Mouse (Mus musculus) ES-Bruce4 (cell line): ENCODE data around the gene Rfx8. TPM values are rescaled to one million over a fixed set of nuclear protein-coding genes. Genes with fewer than 3 reads are reported as not detected.

ENCODE experiments used
- H3K27ac ChIP-seq: 2 replicates; pipeline ENCODE4 v1.5.1; 2012; ENCODE audit warnings: low read length, inconsistent platforms; ENCODE audit not compliant: insufficient read depth
- H3K27me3 ChIP-seq: 2 replicates; pipeline ENCODE4 v1.6.1; 2012; ENCODE audit warnings: mild to moderate bottlenecking, low read length, inconsistent platforms; ENCODE audit not compliant: control insufficient read depth, poor library complexity, insufficient read depth, severe bottlenecking
- H3K36me3 ChIP-seq: 2 replicates; pipeline ENCODE4 v1.6.1; 2012; ENCODE audit warnings: inconsistent platforms, mild to moderate bottlenecking, low read length, moderate library complexity; ENCODE audit not compliant: control insufficient read depth, poor library complexity, insufficient read depth, severe bottlenecking
- H3K4me1 ChIP-seq: one replicate; pipeline ENCODE4 v1.8.1; 2011; ENCODE audit warnings: low read length; ENCODE audit not compliant: control insufficient read depth, insufficient read depth
- H3K4me3 ChIP-seq: 2 replicates; pipeline ENCODE4 v1.5.1; 2011; ENCODE audit warnings: low read depth, mild to moderate bottlenecking, low read length
- H3K9ac ChIP-seq: 2 replicates; pipeline ENCODE4 v1.6.1; 2012; ENCODE audit warnings: low read depth, mild to moderate bottlenecking, inconsistent platforms; ENCODE audit not compliant: poor library complexity, severe bottlenecking
- H3K9me3 ChIP-seq: replicated peaks from 2 replicates; pipeline ENCODE4 v1.6.1; 2012; ENCODE audit warnings: mild to moderate bottlenecking, low read length, inconsistent platforms; ENCODE audit not compliant: control insufficient read depth, poor library complexity, insufficient read depth, severe bottlenecking
- CTCF ChIP-seq: IDR thresholded peaks from one replicate; pipeline ENCODE4 v1.8.1; 2011; ENCODE audit warnings: low read depth, low read length
- EP300 ChIP-seq: IDR thresholded peaks from 2 replicates; pipeline ENCODE4 v1.6.1; 2011; ENCODE audit warnings: low read depth, low read length; ENCODE audit not compliant: insufficient read depth
- POLR2A ChIP-seq: IDR thresholded peaks from one replicate; pipeline ENCODE4 v1.8.1; 2011; ENCODE audit warnings: low read length; ENCODE audit not compliant: insufficient read depth
- polyA plus RNA-seq: library from polyadenylated mRNA; stranded (reverse); fragments of >200 nt; gene quantifications from 2 replicates; pipeline ENCODE4 v1.2.4, GENCODE M21; 2011; ENCODE audit warnings: low read depth; ENCODE audit not compliant: missing spikeins, insufficient read depth, insufficient read length

Rfx8 gene
- polyA plus RNA-seq, 1 experiment: not detected

DNA sequence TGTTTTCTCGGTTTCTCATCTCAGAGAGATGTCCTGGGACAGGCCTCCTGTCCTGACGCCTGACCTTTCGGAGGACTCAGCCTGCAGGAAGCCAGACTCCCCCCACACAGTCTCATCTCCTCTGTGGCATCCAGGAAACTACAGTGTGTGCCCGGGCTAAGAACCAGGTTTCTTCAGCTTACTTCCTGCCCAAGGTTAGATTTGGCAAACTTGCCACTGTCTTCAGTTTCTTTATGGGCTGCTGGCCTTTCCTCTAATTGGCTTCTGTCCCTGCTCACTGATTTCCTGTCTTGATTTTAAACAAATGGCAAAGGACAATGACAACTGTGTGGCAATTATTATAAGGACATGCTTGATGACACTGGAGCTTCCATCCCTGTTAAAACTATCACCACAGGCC lies 10.2 kb downstream of the Rfx8 start:
- Histone ChIP-seq H3K27ac (no peak overlapping the region), H3K9me3 (no peaks in the 10 kb centered on the region), H3K4me1 (no peaks in the 10 kb centered on the region), H3K36me3 (no peaks in the 10 kb centered on the region), H3K27me3 (no peaks in the 10 kb centered on the region), H3K9ac (no peak overlapping the region), H3K4me3 (no peak overlapping the region)
- TF ChIP-seq POLR2A (no peak), EP300 (no peak), CTCF (no peak)

DNA sequence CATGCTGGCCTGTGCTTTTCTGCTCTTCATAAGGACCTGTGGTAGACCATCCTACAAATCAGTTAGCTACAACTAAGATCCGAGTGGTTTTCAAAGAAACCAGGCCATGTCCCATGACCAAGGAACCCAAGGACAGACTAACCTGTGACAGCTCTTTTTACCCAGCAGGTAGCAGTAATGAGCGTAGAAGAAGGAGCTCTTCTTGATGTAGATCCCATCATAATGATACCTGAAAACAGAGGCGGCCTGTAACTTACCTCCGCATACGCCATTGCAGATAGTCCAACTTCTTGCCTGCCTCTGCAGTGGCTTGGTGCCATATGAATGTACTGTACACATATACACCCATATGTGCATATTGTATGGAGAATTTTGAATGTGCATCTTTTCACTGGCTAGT lies 10.8 kb downstream of the Rfx8 start:
- Histone ChIP-seq H3K4me1 (no peaks in the 10 kb centered on the region), H3K27me3 (no peaks in the 10 kb centered on the region), H3K4me3 (no peak overlapping the region), H3K9ac (no peak overlapping the region), H3K27ac (no peak overlapping the region), H3K36me3 (no peaks in the 10 kb centered on the region), H3K9me3 (no peaks in the 10 kb centered on the region)
- TF ChIP-seq POLR2A: no peak
- TF ChIP-seq EP300: no peak
- no peak for TF ChIP-seq CTCF

DNA sequence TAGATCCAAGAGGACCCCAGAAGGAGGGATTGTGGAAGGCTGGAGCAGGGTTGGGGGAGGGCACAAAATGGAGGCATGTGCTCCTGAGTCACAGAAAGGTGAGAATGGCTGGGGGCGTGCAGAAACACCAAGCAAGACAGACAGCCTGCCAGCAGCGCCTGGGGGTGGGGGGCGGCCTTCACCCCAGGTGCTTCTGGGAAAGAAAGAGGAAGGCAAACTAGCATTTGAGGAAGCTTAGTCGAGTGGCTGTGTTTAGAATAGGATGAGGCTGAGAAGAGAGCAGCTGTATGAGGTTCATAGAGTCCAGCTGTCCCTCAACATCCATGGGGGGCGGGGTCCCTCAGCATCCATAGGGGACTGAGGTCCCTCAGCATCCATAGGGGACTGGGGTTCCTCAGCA lies 12.0 kb downstream of the Rfx8 start:
- Histone ChIP-seq H3K27me3 (no peaks in the 10 kb centered on the region), H3K27ac (no peak overlapping the region), H3K4me3 (no peak overlapping the region), H3K36me3 (no peaks in the 10 kb centered on the region), H3K9ac (no peak overlapping the region), H3K4me1 (no peaks in the 10 kb centered on the region), H3K9me3 (no peaks in the 10 kb centered on the region)
- TF ChIP-seq POLR2A (no peak), CTCF (no peak), EP300 (no peak)

DNA sequence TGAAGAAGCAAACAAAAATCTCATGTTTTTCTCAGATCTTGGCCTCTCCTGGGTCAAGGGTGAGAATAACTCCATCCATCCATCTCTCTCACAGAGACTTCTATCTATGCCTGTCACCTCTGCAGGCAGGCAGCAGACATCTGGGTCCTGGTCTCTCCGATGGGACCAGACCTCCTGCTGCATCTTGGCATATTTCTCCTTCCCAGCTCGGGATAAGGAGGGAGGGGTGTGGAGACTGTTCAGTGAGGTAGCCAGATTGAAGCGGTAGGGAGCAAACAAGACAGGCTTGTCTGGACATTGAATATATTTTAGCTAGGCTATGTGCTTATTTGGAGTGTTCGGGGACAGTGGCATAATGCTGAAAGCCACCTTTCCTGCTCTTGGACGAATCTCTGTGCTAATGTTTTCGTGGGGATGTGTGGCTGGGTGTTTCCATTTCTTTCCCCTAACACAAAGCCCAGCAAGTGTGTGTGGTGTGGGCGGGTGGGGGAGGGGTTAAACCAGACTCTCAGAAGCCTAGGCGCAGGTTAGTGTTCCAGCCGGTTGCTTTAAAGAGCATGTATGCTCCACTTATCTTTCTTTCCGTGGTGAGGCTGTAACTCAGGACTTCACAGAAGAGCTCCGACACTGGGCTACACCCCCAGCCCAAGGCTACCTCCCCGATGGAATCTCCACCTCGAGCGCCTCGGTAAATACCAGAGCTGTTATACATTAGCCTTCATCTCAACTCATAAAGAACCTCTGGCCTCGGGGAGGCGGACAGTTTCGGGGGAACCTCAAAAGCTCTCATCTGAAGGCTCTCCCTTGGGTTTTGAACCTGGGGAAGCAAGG lies 18.4 kb downstream of the Rfx8 start:
- no peak overlapping the region for H3K4me3 ChIP-seq
- no peaks in the 10 kb centered on the region for H3K9me3 ChIP-seq
- TF ChIP-seq EP300: no peak
- no peak for TF ChIP-seq CTCF
- TF ChIP-seq POLR2A: no peak
- no peak overlapping the region for H3K9ac ChIP-seq
- no peak overlapping the region for H3K27ac ChIP-seq
- peaks cover 6% of the 10 kb centered on the region for H3K4me1 ChIP-seq
- H3K36me3 ChIP-seq: no peaks in the 10 kb centered on the region
- H3K27me3 ChIP-seq: no peaks in the 10 kb centered on the region

DNA sequence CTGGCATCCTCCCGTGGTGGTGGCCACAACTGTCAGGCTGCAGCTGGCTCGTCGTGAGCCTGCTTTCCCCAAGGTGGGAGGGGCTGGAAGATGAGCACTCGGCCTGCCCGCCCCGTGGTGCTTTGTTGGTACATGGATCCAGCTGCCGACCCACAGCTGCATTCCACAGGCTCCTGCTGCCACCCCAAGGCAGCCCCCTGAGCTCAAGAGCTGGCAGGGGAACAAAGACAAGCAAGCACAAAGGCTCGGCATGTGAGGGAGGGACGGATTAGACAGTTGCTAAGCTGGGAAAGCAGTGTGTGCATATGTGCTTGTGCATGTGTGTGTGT lies 19.6 kb downstream of the Rfx8 start:
- Histone ChIP-seq H3K27me3 (no peaks in the 10 kb centered on the region), H3K36me3 (no peaks in the 10 kb centered on the region), H3K27ac (no peak overlapping the region), H3K9ac (no peak overlapping the region), H3K4me1 (peaks cover 6% of the 10 kb centered on the region), H3K9me3 (no peaks in the 10 kb centered on the region), H3K4me3 (no peak overlapping the region)
- TF ChIP-seq EP300: no peak
- no peak for TF ChIP-seq POLR2A
- no peak for TF ChIP-seq CTCF

DNA sequence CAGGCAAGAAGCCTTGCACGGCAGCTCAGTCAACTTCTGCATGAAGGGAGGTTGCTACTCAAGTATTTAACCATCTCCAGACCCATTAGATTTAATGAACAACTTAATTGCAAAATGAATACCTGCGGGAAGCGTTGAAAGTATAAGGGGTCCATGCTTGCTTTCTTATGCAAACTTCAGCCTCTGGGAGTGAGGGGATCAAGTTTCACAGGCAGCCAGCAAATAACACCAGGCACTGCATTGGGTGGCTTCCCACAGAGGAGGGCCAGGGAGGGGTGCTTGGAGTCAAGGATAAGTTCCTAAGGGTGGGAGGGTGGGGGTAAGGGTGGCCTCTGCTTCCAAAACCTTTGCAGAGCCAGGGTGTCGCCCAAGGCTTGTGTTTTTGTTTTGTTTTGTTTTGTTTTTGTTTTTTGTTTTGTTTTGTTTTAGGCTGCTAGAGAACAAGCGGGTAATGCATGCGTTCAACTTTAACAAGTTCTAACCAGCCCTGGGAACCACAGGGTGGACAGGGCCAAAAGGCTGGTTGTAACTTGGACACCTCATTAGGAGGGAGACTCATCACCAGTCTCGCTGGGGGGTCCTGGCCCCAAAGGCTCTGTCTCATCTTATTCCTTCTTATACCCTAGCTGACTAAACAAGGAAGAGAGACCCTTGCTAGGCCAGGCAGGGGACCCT lies 20.1 kb downstream of the Rfx8 start:
- Histone ChIP-seq H3K27me3 (no peaks in the 10 kb centered on the region), H3K9me3 (no peaks in the 10 kb centered on the region), H3K27ac (no peak overlapping the region), H3K36me3 (no peaks in the 10 kb centered on the region), H3K9ac (no peak overlapping the region), H3K4me3 (no peak overlapping the region), H3K4me1 (peaks cover 6% of the 10 kb centered on the region)
- TF ChIP-seq POLR2A (no peak), EP300 (0 out of 2 replicates have a peak, but pooled peaks have one; percentile 50), CTCF (no peak)
